Mouse (Mus musculus) spleen, adult 18-20 months (tissue): ENCODE data around the gene Arl1.
A peak's percentile ranks its signal among the peaks of the same experiment; 100 is the strongest.
"Not testable (repeated sequence)": the region's sequence is repeated elsewhere in the genome, so short reads cannot be mapped to it uniquely, and the experiment has no call there.

Experiments
- DNase-seq, 2 experiments: peaks; one replicate each; pipeline ENCODE4 v3.0.0; 2022; ENCODE audit warnings: mixed read lengths in 2 of 2

Gene Arl1

GRCm38 (mm10) chr10:88730571-88731495 is at the start of gene Arl1:
TSS of gene Arl1 (plus strand) at chr10:88730858.
- DNase-seq = peak; percentile 84 to 91

DNA sequence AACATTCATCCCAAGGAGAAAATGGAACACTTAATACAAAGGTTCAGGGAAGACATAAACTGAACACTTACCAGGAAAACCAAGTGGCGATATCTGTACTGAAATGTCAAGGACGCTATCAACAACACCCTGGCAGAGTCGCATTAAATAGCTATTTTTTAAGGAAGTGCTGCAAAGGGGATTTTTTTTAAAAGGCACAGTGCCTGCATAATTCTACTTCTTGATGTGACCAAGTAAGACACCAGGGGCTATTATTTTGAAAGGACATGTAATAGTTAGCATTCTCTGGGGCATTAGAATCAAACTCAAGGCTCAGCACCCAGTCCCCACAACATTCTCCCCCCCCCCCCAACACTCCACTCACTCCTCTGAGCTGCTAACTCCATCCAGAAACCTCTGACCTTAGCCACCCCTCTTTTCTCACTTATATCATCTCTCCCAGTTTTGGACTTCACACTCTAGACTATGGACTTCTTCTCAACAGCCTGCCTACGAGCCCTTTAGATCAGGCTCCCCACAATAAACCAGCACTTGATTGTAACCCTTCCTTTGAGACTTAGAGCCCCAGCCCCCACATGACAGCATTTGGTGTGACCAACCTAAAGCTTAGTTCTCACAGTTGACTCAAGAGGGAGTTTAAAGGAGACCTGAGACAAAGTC is 47.6 kb upstream of the Arl1 start:
- peak in 1 of 2 experiments; percentile 6 for DNase-seq

DNA sequence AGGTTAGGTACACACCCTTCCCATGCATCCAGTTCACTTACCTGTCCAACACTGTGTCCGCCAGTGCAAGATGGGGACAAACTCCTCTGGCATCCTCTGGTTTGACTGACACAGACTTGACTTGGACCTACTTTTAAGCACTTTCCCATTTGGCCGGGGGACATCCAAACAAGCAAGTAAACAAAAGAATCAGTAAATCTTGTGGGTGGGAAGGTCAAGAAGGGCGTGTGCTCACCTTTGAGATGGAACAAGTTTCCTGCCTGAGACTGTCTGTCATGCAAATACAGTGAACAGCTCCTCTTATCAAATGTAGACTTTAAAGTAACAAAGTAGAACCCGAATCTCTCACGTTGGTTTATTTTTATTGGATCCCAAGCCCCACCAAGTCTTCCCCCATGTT is 45.7 kb upstream of the Arl1 start, which contains the start of gene Spic:
TSS of gene Spic (minus strand) at position 91 of the 400 bp plus-strand sequence.
- no peak for DNase-seq

DNA sequence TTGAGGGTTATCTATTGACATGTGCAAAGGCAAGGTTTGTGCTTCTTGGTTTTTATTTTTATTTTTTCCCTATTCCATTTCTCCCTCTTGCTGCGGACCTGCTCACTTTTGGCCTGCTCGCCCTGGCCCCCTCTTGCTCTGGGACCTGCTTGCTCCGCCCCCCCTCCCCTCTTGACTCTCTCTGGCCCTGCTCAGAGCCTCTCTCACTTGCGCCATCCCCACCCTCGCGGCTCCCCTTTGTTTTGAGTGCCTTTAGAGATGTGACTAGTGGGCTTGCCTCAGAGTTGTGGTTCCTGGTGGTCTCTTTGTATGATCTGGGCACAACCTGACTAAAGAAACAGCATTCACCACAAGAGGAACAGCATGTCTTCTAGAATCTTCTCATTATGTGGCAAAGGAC is 29.7 kb upstream of the Arl1 start:
- DNase-seq = no peak

DNA sequence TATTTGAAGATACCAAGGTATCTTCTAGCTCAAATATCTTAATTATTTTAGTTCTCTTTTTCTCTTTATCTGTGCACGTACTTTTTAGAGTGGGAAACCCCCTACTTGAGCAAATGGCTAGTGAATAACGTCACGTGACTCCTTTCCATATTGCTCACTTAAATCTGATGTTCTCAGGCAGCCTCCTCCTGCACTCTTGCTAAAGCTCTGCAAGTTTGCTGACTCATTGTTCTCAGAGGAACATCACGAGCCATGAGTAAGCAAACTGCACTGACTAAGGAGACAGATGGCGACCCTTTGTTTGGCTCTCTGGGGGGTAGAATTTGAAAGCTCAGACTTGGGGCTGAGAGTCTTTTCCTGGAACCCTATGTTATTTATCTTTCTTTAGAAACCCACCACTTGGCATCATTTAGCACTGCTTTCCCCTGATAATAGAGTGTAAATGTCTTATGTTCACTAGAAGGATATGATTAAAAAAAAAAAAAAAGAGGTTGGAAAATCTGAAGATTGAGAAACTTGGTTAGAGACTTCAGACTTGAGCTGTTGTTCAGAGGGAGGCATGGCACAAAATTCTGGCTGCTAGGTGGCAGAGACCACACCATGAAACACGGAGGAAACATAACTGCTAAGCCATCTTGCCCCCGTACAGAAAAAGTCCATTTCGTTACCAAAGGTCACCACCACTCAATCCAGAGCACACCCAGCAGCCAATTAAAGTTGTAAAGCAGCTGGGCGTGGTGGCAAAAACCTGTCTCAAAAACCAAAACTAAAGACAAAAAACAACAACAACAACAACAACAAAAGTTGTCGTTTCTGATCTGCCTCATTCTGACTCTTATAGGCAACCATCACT is 21.8 kb upstream of the Arl1 start:
- no peak for DNase-seq

DNA sequence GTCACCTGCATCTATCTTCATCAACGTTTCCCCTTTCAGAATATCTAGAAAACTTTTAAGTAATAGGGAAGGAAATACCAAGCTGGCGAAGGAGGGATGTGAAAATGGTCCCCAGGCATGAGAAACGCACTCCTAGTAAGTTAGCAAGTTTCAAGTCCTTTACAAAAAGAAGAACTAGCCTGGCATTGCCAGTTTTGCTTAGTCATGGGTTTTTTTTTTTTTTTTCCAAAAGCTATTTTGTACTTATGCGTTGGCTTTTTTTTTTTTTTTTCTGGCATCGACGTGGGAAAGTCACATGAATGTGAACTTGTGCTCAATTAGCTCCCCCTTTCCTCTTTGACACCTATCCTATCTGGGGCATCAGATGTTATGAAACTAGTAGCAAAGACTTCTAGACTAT is 18.3 kb upstream of the Arl1 start:
- DNase-seq = no peak

GRCm38 (mm10) chr10:88714744-88715143 is 15.9 kb upstream of the Arl1 start:
- DNase-seq = no peak

GRCm38 (mm10) chr10:88715621-88716020 is 15.0 kb upstream of the Arl1 start:
- no peak for DNase-seq

GRCm38 (mm10) chr10:88716986-88717755 is 13.5 kb upstream of the Arl1 start:
- no peak for DNase-seq

DNA sequence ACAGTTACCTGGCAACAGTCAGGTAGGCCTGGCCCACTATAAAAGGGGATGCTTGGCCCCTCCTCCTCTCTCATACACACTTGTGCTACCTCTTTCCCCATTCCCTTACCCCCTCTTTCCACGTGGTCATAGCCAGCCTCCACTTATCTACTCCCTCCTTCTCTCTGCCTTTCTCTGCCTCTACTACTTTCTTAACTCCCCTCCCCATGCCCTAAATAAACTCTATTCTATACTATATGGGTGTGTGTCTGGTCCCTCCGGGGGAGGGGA is 13.0 kb upstream of the Arl1 start:
- DNase-seq = no peak

DNA sequence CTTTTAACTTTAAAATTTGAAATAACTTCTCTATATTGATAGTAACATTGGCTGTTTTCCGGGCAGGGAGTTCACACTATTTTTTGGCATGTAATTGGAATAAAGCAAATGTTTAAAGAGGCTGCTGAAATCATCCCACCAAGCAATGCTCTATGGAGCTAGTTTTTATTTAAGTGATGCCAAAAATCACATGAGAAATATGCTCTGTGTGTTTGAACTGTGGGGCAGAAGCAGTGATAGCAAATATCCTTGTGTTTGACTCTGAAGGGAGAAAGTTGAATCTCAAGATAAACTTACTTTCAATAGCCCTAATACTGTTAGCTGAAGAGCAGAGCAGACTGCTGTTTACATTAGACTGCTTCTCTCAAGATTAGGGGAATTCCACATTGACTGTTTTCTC is 11.0 kb upstream of the Arl1 start:
- no peak for DNase-seq

GRCm38 (mm10) chr10:88725343-88725742 is 5.3 kb upstream of the Arl1 start:
- DNase-seq = peak in 1 of 2 experiments; percentile 42

DNA sequence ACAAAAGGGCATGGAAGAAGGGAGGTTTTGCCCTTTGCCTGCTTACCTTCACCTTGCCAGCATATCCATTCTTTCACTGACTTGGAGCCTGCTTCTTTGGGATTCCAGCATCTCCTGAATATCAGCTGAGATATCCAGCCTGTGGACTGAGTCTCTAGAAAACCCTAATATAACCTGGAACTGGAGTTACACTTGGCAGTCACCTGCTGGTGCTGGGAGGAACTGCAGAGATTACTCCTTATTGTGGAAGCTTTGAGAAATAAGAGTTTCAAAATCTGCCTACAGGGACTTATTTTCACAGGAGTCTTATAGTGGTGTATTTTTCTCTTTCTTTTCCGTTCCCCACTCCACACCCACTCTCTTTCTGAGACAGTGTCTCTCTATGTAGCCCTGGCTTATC is 3.5 kb upstream of the Arl1 start:
- peak in 1 of 2 experiments; percentile 47 for DNase-seq

DNA sequence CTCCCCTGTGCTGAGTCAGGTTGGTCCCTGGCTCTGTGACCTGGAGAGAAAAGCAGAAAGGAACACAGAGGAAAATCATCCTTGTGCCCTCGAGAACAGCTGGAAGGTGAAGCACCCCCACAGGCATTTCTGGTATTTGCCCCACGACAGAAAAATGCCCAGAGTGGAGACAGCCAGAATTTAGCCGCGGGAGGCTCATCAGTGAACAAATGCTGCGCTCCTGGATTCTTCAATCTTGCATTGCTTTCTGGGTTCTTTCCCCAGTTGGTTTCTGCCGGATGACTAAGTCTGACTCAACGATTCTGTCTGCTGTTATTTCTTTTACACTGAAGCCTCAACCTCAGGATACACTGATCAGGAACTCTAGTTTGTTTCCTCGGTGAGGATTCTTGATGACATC is 2.5 kb upstream of the Arl1 start:
- no peak for DNase-seq

- DNase-seq = no peak
These were observed 1.0 kb downstream of the Arl1 start for GRCm38 (mm10) chr10:88731496-88732308.

DNA sequence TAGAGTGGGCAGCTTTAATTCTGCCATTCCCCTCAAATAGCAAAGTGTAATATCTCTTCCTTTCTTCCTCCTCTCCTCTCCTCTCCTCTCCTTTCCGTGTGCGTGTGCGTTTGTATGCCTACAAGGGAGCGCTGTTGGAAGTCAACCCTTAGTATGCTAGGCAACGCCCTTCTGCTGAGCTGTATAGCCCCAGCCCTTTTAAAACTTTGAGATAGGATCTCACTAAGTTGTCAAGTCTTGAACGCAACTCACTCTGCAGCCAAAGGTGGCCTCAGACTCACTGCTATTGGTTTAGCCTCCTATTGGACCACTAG is 1.6 kb downstream of the Arl1 start:
- DNase-seq = no peak

GRCm38 (mm10) chr10:88739074-88739473 is 8.4 kb downstream of the Arl1 start:
- DNase-seq = not testable (repeated sequence)

GRCm38 (mm10) chr10:88739818-88740217 is 9.2 kb downstream of the Arl1 start:
- DNase-seq = no peak

DNA sequence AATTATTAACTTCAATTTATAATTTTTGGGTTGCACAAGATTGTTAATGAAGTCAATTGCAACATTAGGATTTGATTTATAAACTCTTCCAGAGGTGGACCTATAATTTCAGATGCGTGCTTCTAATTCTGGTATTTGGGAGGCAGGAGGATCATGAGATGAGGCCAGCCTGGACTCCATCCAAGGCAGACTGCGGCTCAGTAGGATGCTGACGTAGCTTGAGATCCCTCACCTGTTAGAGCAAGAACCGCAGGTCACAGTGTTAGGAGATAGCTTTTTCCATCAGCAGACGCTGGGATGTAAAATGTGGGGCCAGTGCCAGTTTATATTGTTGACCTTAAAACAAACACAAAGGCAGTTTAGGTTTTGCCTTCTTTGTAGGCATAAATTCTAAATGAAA is 10.1 kb downstream of the Arl1 start:
- no peak for DNase-seq

- DNase-seq = no peak
These were observed 10.8 kb downstream of the Arl1 start for GRCm38 (mm10) chr10:88741426-88741825.

DNA sequence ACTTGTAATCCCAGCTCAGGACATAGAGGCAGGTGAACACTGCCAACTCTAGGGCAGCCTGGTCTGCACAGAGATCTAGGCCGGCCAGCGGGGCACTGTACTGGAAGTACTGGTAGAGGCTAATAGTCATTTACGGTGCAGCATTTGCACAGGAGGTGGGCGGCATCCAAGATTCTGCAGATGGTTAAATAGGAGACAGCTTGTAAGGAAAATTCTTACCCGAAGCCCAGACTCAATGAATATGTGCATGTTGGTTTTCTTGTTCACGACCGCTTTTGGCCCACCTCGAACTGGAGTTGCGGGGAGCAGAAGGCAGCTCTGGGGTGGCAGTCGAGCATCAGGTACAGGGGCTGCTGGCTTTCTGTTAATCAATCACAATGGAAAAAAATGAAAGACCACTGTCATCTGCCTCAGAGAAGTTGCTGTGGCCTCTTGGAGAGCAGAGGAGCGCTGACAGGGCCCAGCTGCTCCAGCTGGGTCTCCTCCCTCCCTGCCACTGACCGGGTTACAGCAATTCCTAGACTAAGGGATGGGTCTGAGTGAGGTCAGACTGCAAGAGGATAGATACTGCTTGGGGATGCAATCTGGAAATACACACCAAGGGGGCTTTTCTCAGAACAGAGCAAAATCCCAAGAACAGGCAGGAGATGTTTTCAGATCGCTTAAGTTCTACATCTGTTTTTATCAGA is 31.0 kb downstream of the Arl1 start:
- no peak for DNase-seq
